Mouse (Mus musculus): Measurements from ENCODE around the gene Msln. TPM values are rescaled to one million over a fixed set of nuclear protein-coding genes. Genes with fewer than 3 reads are reported as not detected.

Gene Msln
- polyA plus RNA-seq, 1 experiment from 2014 or later, result 0.31 TPM

- H3K9me3 ChIP-seq, result no peaks in the 10 kb centered on the region
- peaks cover 22% of the 10 kb centered on the region for H3K36me3 ChIP-seq
Measured at GRCm38 (mm10) chr17:25786781-25787504, 32.8 kb upstream of the Msln start.

GRCm38 (mm10) chr17:25786280-25786679, 32.1 kb upstream of the Msln start, which contains the start of gene Ccdc78:
Ccdc78 (plus strand) TSS chr17:25786580.
- peak within 1 kb of the TSS; percentile 88 for H3K27ac ChIP-seq (replicated peaks)
- WGBS, result 86% methylated on average over 3 of the region's 3 CpGs
- peak within 1 kb of the TSS; percentile 63 for H3K4me2 ChIP-seq (replicated peaks)
- H3K36me3 ChIP-seq, result peaks cover 28% of the 10 kb centered on the region
- peak within 1 kb of the TSS; percentile 71 for H3K9ac ChIP-seq (replicated peaks)
- no peaks in the 10 kb centered on the region for H3K27me3 ChIP-seq
- peaks cover 29% of the 10 kb centered on the region for H3K4me1 ChIP-seq
- no peaks in the 10 kb centered on the region for H3K9me3 ChIP-seq
- no peak for ATAC-seq (replicated peaks)
- peak within 1 kb of the TSS; percentile 68 for H3K4me3 ChIP-seq

More at GRCm38 (mm10) chr17:25786781-25787504, 32.8 kb upstream of the Msln start:
- Histone ChIP-seq H3K4me1 (peaks cover 34% of the 10 kb centered on the region), H3K4me2 (replicated peaks) (no peak overlapping the region), H3K27ac (replicated peaks) (no peak overlapping the region), H3K9ac (replicated peaks) (no peak overlapping the region), H3K27me3 (no peaks in the 10 kb centered on the region), H3K4me3 (no peak overlapping the region)
- ATAC-seq (replicated peaks), result no peak
- 90% methylated on average over 9 of the region's 9 CpGs for WGBS

GRCm38 (mm10) chr17:25785281-25785745, 31.1 kb upstream of the Msln start, which contains the start of gene Haghl:
Haghl (minus strand) TSS chr17:25785673.
- peak within 1 kb of the TSS; percentile 63 for H3K4me2 ChIP-seq (replicated peaks)
- H3K36me3 ChIP-seq, result peaks cover 38% of the 10 kb centered on the region

GRCm38 (mm10) chr17:25783861-25784574, 29.8 kb upstream of the Msln start:
- Histone ChIP-seq H3K4me3 (peak overlapping the region; percentile 68), H3K4me1 (peaks cover 21% of the 10 kb centered on the region), H3K4me2 (replicated peaks) (peak overlapping the region; percentile 63), H3K36me3 (peaks cover 39% of the 10 kb centered on the region), H3K9ac (replicated peaks) (peak overlapping the region; percentile 71), H3K9me3 (no peaks in the 10 kb centered on the region), H3K27me3 (no peaks in the 10 kb centered on the region), H3K27ac (replicated peaks) (no peak overlapping the region)
- WGBS, result 80% methylated on average over 15 of the region's 15 CpGs
- no peak for ATAC-seq (replicated peaks)

More at GRCm38 (mm10) chr17:25785281-25785745, 31.1 kb upstream of the Msln start, which contains the start of gene Haghl:
- H3K27ac ChIP-seq (replicated peaks), result peak within 1 kb of the TSS; percentile 88
- peak within 1 kb of the TSS; percentile 68 for H3K4me3 ChIP-seq
- H3K4me1 ChIP-seq, result peaks cover 21% of the 10 kb centered on the region
- H3K9me3 ChIP-seq, result no peaks in the 10 kb centered on the region
- H3K27me3 ChIP-seq, result no peaks in the 10 kb centered on the region
- H3K9ac ChIP-seq (replicated peaks), result peak within 1 kb of the TSS; percentile 71
- peak; percentile 82 for ATAC-seq (replicated peaks)
- WGBS, result under 1% methylated on average over 23 of the region's 23 CpGs

- Histone ChIP-seq H3K4me3 (no peak overlapping the region), H3K27ac (replicated peaks) (no peak overlapping the region), H3K27me3 (no peaks in the 10 kb centered on the region), H3K36me3 (peaks cover 39% of the 10 kb centered on the region), H3K9ac (replicated peaks) (no peak overlapping the region), H3K4me1 (peaks cover 21% of the 10 kb centered on the region), H3K4me2 (replicated peaks) (no peak overlapping the region), H3K9me3 (no peaks in the 10 kb centered on the region)
- 74% methylated on average over 7 of the region's 7 CpGs for WGBS
- ATAC-seq (replicated peaks), result no peak
Measured at GRCm38 (mm10) chr17:25783086-25783485, 28.9 kb upstream of the Msln start.

- no peak overlapping the region for H3K9ac ChIP-seq (replicated peaks)
- H3K9me3 ChIP-seq, result no peaks in the 10 kb centered on the region
- peaks cover 21% of the 10 kb centered on the region for H3K4me1 ChIP-seq
- H3K4me3 ChIP-seq, result no peak overlapping the region
- WGBS, result 86% methylated on average over 6 of the region's 6 CpGs
- H3K27me3 ChIP-seq, result no peaks in the 10 kb centered on the region
- no peak for ATAC-seq (replicated peaks)
- H3K36me3 ChIP-seq, result peaks cover 43% of the 10 kb centered on the region
- H3K4me2 ChIP-seq (replicated peaks), result no peak overlapping the region
- no peak overlapping the region for H3K27ac ChIP-seq (replicated peaks)
Measured at GRCm38 (mm10) chr17:25781339-25781738, 27.2 kb upstream of the Msln start.

GRCm38 (mm10) chr17:25777948-25778347, 23.8 kb upstream of the Msln start:
- no peak overlapping the region for H3K27ac ChIP-seq (replicated peaks)
- no peak overlapping the region for H3K9ac ChIP-seq (replicated peaks)
- no peaks in the 10 kb centered on the region for H3K27me3 ChIP-seq
- peaks cover 14% of the 10 kb centered on the region for H3K4me1 ChIP-seq
- H3K4me2 ChIP-seq (replicated peaks), result no peak overlapping the region
- peaks cover 37% of the 10 kb centered on the region for H3K36me3 ChIP-seq
- 94% methylated on average over 5 of the region's 5 CpGs for WGBS
- H3K9me3 ChIP-seq, result no peaks in the 10 kb centered on the region
- H3K4me3 ChIP-seq, result no peak overlapping the region
- no peak for ATAC-seq (replicated peaks)

GRCm38 (mm10) chr17:25775318-25776062, 21.3 kb upstream of the Msln start:
- Histone ChIP-seq H3K9me3 (no peaks in the 10 kb centered on the region), H3K4me2 (replicated peaks) (no peak overlapping the region), H3K36me3 (peaks cover 13% of the 10 kb centered on the region), H3K4me3 (no peak overlapping the region), H3K4me1 (peaks cover 14% of the 10 kb centered on the region), H3K27me3 (no peaks in the 10 kb centered on the region), H3K9ac (replicated peaks) (no peak overlapping the region), H3K27ac (replicated peaks) (no peak overlapping the region)
- WGBS, result 78% methylated on average over 10 of the region's 10 CpGs
- ATAC-seq (replicated peaks), result no peak

GRCm38 (mm10) chr17:25773549-25774120, 19.5 kb upstream of the Msln start, which contains the start of gene Narfl:
Narfl (plus strand) TSS chr17:25773776.
- peak within 1 kb of the TSS; percentile 78 for H3K9ac ChIP-seq (replicated peaks)
- H3K27ac ChIP-seq (replicated peaks), result no peak within 1 kb of the TSS
- H3K4me3 ChIP-seq, result peak within 1 kb of the TSS; percentile 68
- no peaks in the 10 kb centered on the region for H3K9me3 ChIP-seq
- peak within 1 kb of the TSS; percentile 72 for H3K4me2 ChIP-seq (replicated peaks)
- WGBS, result under 1% methylated on average over 37 of the region's 37 CpGs
- H3K4me1 ChIP-seq, result peaks cover 14% of the 10 kb centered on the region
- ATAC-seq (replicated peaks), result peak; percentile 88
- no peaks in the 10 kb centered on the region for H3K27me3 ChIP-seq
- H3K36me3 ChIP-seq, result peaks cover 3% of the 10 kb centered on the region; the same call in 1 of the 2 replicates

- peaks cover 13% of the 10 kb centered on the region for H3K4me1 ChIP-seq
- H3K27me3 ChIP-seq, result no peaks in the 10 kb centered on the region
- no peak overlapping the region for H3K4me3 ChIP-seq
- H3K9me3 ChIP-seq, result no peaks in the 10 kb centered on the region
- H3K36me3 ChIP-seq, result no peaks in the 10 kb centered on the region
- H3K9ac ChIP-seq (replicated peaks), result no peak overlapping the region
- 50% methylated on average over 9 of the region's 9 CpGs for WGBS
- no peak overlapping the region for H3K4me2 ChIP-seq (replicated peaks)
- no peak for ATAC-seq (replicated peaks)
- H3K27ac ChIP-seq (replicated peaks), result no peak overlapping the region
Measured at GRCm38 (mm10) chr17:25769331-25769730, 15.2 kb upstream of the Msln start.

GRCm38 (mm10) chr17:25765886-25766285, 11.7 kb upstream of the Msln start:
- H3K27ac ChIP-seq (replicated peaks), result no peak overlapping the region
- H3K4me3 ChIP-seq, result no peak overlapping the region
- H3K4me1 ChIP-seq, result peaks cover 5% of the 10 kb centered on the region; the same call in 1 of the 2 replicates
- ATAC-seq (replicated peaks), result no peak
- 10% methylated on average over 5 of the region's 5 CpGs for WGBS
- H3K4me2 ChIP-seq (replicated peaks), result no peak overlapping the region
- H3K36me3 ChIP-seq, result no peaks in the 10 kb centered on the region
- no peaks in the 10 kb centered on the region for H3K27me3 ChIP-seq
- H3K9ac ChIP-seq (replicated peaks), result no peak overlapping the region
- no peaks in the 10 kb centered on the region for H3K9me3 ChIP-seq
